Mouse (Mus musculus) skeletal muscle tissue, adult 2 months (tissue): Measurements from ENCODE around the gene Ccdc182.
A peak's percentile ranks its signal among the peaks of the same experiment; 100 is the strongest.

Source experiments
- DNase-seq: peaks from one replicate; pipeline ENCODE4 v3.0.0-alpha.2; 2012; ENCODE audit warnings: low read depth, low spot score

Gene Ccdc182

GRCm38 (mm10) chr11:88280426-88280836, 13.4 kb upstream of the Ccdc182 start:
- no peak for DNase-seq

GRCm38 (mm10) chr11:88281428-88282119, 12.3 kb upstream of the Ccdc182 start:
- DNase-seq = no peak

GRCm38 (mm10) chr11:88282516-88282915, 11.3 kb upstream of the Ccdc182 start:
- DNase-seq = no peak

- no peak for DNase-seq
Measured at GRCm38 (mm10) chr11:88286019-88286418, 7.8 kb upstream of the Ccdc182 start.

- DNase-seq = no peak
Measured at GRCm38 (mm10) chr11:88288400-88288799, 5.5 kb upstream of the Ccdc182 start.

GRCm38 (mm10) chr11:88288805-88289340, 5.0 kb upstream of the Ccdc182 start:
- DNase-seq = peak; percentile 59

- no peak for DNase-seq
Measured at GRCm38 (mm10) chr11:88291245-88291644, 2.6 kb upstream of the Ccdc182 start.

GRCm38 (mm10) chr11:88291688-88292087, 2.2 kb upstream of the Ccdc182 start:
- DNase-seq = no peak

- DNase-seq = no peak
Measured at GRCm38 (mm10) chr11:88294394-88294710, 494 bp downstream of the Ccdc182 start.

- DNase-seq = no peak
Measured at GRCm38 (mm10) chr11:88295298-88295697, 1.4 kb downstream of the Ccdc182 start.

- DNase-seq = no peak
Measured at GRCm38 (mm10) chr11:88297526-88297925, 3.7 kb downstream of the Ccdc182 start.

GRCm38 (mm10) chr11:88299345-88299744, 5.5 kb downstream of the Ccdc182 start:
- no peak for DNase-seq

GRCm38 (mm10) chr11:88301619-88302018, 7.8 kb downstream of the Ccdc182 start:
- DNase-seq = no peak

- no peak for DNase-seq
Measured at GRCm38 (mm10) chr11:88305759-88306158, 11.9 kb downstream of the Ccdc182 start.

- DNase-seq = no peak
Measured at GRCm38 (mm10) chr11:88307616-88308543, 14.0 kb downstream of the Ccdc182 start.

GRCm38 (mm10) chr11:88309059-88309700, 15.3 kb downstream of the Ccdc182 start:
- no peak for DNase-seq

- DNase-seq = peak; percentile 38
Measured at GRCm38 (mm10) chr11:88310773-88311172, 16.9 kb downstream of the Ccdc182 start.

- DNase-seq = no peak
Measured at GRCm38 (mm10) chr11:88311606-88312005, 17.7 kb downstream of the Ccdc182 start.

GRCm38 (mm10) chr11:88313512-88313911, 19.7 kb downstream of the Ccdc182 start:
- peak; percentile 72 for DNase-seq

- DNase-seq = no peak
Measured at GRCm38 (mm10) chr11:88314471-88314870, 20.6 kb downstream of the Ccdc182 start.

- no peak for DNase-seq
Measured at GRCm38 (mm10) chr11:88315393-88315792, 21.5 kb downstream of the Ccdc182 start.

GRCm38 (mm10) chr11:88318850-88319249, 25.0 kb downstream of the Ccdc182 start:
- no peak for DNase-seq
